In the genomic region with DNA sequence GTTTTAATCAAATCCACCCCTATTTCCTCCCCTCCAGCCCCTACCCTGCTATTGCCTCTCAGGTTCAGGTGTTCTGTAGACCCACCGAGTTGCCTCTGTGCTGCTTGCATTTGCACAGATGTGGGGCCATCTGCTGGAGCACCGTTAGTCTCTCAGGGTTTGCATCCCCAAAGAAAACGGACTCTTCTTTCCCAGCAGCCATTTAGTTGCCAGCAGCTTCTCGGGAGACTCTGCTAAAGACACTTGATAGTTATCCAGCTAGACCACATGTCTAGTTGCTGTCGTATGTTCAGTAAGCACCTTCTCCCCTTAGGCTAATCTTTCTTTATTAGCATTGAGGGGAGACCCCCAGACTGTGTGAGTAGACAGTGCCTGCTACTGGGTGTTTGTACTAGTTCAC, we compare ENCODE assay signal across 19 mouse cellular contexts. TPM values are rescaled to one million over a fixed set of nuclear protein-coding genes. Genes with fewer than 3 reads are reported as not detected.
DNase-seq lines count a peak whose midpoint lies in the region; ATAC-seq and TF ChIP-seq lines count a peak whose summit lies in the region.
"Had no signal": no experiment of that assay in that cellular context is flagged by ENCODE, and none has a peak within 500 bp of the region (broad histone marks: within the 10 kb centered on the region; RNA-seq: fewer than 3 reads in every experiment).

No protein-coding gene starts in this region.

- no peak for TF ChIP-seq POLR2A in kidney, adult 2 months (IDR thresholded peaks at IDR 0.05; ENCODE audit: low read depth, low read length)

- H3K36me3 ChIP-seq in kidney, adult 2 months (ENCODE audit: control insufficient read depth, insufficient read depth, low read length), result no peaks in the 10 kb centered on the region
- peaks cover 31% of the 10 kb centered on the region for H3K36me3 ChIP-seq in midbrain, embryonic 14.5 days (ENCODE audit: control insufficient read depth, insufficient read depth, low read length)
- no peaks in the 10 kb centered on the region for H3K36me3 ChIP-seq in midbrain, embryonic 11.5 days (ENCODE audit: control insufficient read depth, insufficient read depth, low read length)
- no peaks in the 10 kb centered on the region for H3K36me3 ChIP-seq in stomach, postnatal 0 days (ENCODE audit: control insufficient read depth, insufficient read depth, low read length)

- peak; percentile 45 for TF ChIP-seq CTCF in gastrocnemius, adult 2 months (IDR thresholded peaks at IDR 0.05)
- TF ChIP-seq CTCF in kidney, adult 2 months (conservative IDR thresholded peaks at IDR 0.05; ENCODE audit: insufficient read depth, insufficient read length, low read depth, low read length), result peak; percentile 30; the same call in 1 of the 2 replicates
- TF ChIP-seq CTCF in stomach, postnatal 0 days (IDR thresholded peaks at IDR 0.05; ENCODE audit: low read depth), result peak; percentile 32

- H3K9me3 ChIP-seq in midbrain, embryonic 14.5 days (ENCODE audit: control insufficient read depth, low read length), result no peaks in the 10 kb centered on the region
- no peaks in the 10 kb centered on the region for H3K9me3 ChIP-seq in midbrain, embryonic 11.5 days (ENCODE audit: control insufficient read depth, low read length)
- no peaks in the 10 kb centered on the region for H3K9me3 ChIP-seq in stomach, postnatal 0 days (ENCODE audit: control insufficient read depth, low read length)
- H3K9me3 ChIP-seq: heart, embryonic 15.5 days; hindbrain, embryonic 10.5 days; limb, embryonic 12.5 days; liver, embryonic 15.5 days had no signal

- DNase-seq in gastrocnemius, adult 2 months, result peak; percentile 26
- DNase-seq in gastrocnemius, postnatal 10 days, result no peak
- peak; percentile 12 for DNase-seq in kidney, adult 2 months
- DNase-seq in kidney, adult 8-10 months, result no peak
- DNase-seq in midbrain, embryonic 14.5 days, result no peak
- no peak for DNase-seq in midbrain, embryonic 11.5 days (ENCODE audit: low spot score, missing footprints)
- no peak for DNase-seq in stomach, postnatal 0 days (ENCODE audit: low spot score)
- no peak for DNase-seq in spleen, adult 18-20 months
- DNase-seq: cerebellum, adult 8-10 months; retina, postnatal 1 day; thymus, postnatal 14 days had no signal

- H3K4me1 ChIP-seq in kidney, adult 2 months (ENCODE audit: control insufficient read depth, insufficient read depth, low read length), result no peaks in the 10 kb centered on the region
- H3K4me1 ChIP-seq in midbrain, embryonic 14.5 days (ENCODE audit: control insufficient read depth, insufficient read depth, low read length), result no peaks in the 10 kb centered on the region
- no peaks in the 10 kb centered on the region for H3K4me1 ChIP-seq in midbrain, embryonic 11.5 days (ENCODE audit: control insufficient read depth, insufficient read depth, low read length)
- H3K4me1 ChIP-seq in stomach, postnatal 0 days (replicated peaks; ENCODE audit: control insufficient read depth, insufficient read depth), result no peaks in the 10 kb centered on the region
- H3K4me1 ChIP-seq: heart, embryonic 15.5 days; hindbrain, embryonic 10.5 days; limb, embryonic 12.5 days; liver, embryonic 15.5 days had no signal

- no peaks in the 10 kb centered on the region for H3K27me3 ChIP-seq in kidney, adult 2 months (replicated peaks; ENCODE audit: control insufficient read depth, insufficient read depth, low read length)
- H3K27me3 ChIP-seq in midbrain, embryonic 14.5 days (ENCODE audit: control insufficient read depth, insufficient read depth, low read length), result no peaks in the 10 kb centered on the region
- H3K27me3 ChIP-seq in midbrain, embryonic 11.5 days (ENCODE audit: control insufficient read depth, insufficient read depth, low read length), result no peaks in the 10 kb centered on the region
- H3K27me3 ChIP-seq in stomach, postnatal 0 days (ENCODE audit: control insufficient read depth, insufficient read depth, low read length), result no peaks in the 10 kb centered on the region
- H3K27me3 ChIP-seq: CH12.LX; heart, embryonic 15.5 days; limb, embryonic 12.5 days; liver, embryonic 15.5 days had no signal

- ATAC-seq in midbrain, embryonic 14.5 days (ENCODE audit: low FRiP score, low TSS enrichment), result 0 out of 2 replicates have a peak, but pooled peaks have one; percentile 20
- no peak for ATAC-seq in midbrain, embryonic 11.5 days (ENCODE audit: low FRiP score)
- ATAC-seq in stomach, postnatal 0 days (ENCODE audit: low FRiP score, low TSS enrichment), result no peak
- ATAC-seq: forebrain, embryonic 14.5 days; intestine, embryonic 16.5 days; lung, postnatal 0 days had no signal

- no peak overlapping the region for H3K4me3 ChIP-seq in gastrocnemius, adult 2 months
- H3K4me3 ChIP-seq in kidney, adult 2 months (ENCODE audit: insufficient read depth, low read depth, low read length), result no peak overlapping the region
- no peak overlapping the region for H3K4me3 ChIP-seq in midbrain, embryonic 14.5 days (replicated peaks; ENCODE audit: low read depth, low read length)
- H3K4me3 ChIP-seq in midbrain, embryonic 11.5 days (ENCODE audit: low read depth, low read length), result no peak overlapping the region
- H3K4me3 ChIP-seq in stomach, postnatal 0 days (ENCODE audit: low read depth, low read length), result no peak overlapping the region
- H3K4me3 ChIP-seq: heart, embryonic 15.5 days; hindbrain, embryonic 10.5 days; limb, embryonic 12.5 days; liver, embryonic 15.5 days had no signal

- H3K27ac ChIP-seq in gastrocnemius, adult 2 months, result no peak overlapping the region
- no peak overlapping the region for H3K27ac ChIP-seq in kidney, adult 2 months (ENCODE audit: insufficient read depth, low read depth, low read length)
- no peak overlapping the region for H3K27ac ChIP-seq in midbrain, embryonic 14.5 days (replicated peaks; ENCODE audit: low read depth, low read length)
- H3K27ac ChIP-seq in midbrain, embryonic 11.5 days (ENCODE audit: low read depth, low read length), result no peak overlapping the region
- no peak overlapping the region for H3K27ac ChIP-seq in stomach, postnatal 0 days (replicated peaks)
- H3K27ac ChIP-seq: heart, embryonic 15.5 days; hindbrain, embryonic 10.5 days; limb, embryonic 12.5 days; liver, embryonic 15.5 days had no signal

- 43% methylated on average over 5 of the region's 5 CpGs for whole genome bisulfite sequencing in kidney, adult 2 months
- 67% methylated on average over 5 of the region's 5 CpGs for WGBS in midbrain, embryonic 14.5 days
- WGBS in midbrain, embryonic 11.5 days, result 73% methylated on average over 5 of the region's 5 CpGs
- 57% methylated on average over 5 of the region's 5 CpGs for WGBS in stomach, postnatal 0 days

- no peak overlapping the region for H3K9ac ChIP-seq in midbrain, embryonic 14.5 days (replicated peaks; ENCODE audit: low read length)
- no peak overlapping the region for H3K9ac ChIP-seq in midbrain, embryonic 11.5 days (ENCODE audit: low read length)
- no peak overlapping the region for H3K9ac ChIP-seq in stomach, postnatal 0 days (ENCODE audit: low read length)
- H3K9ac ChIP-seq: heart, embryonic 15.5 days; limb, embryonic 12.5 days; liver, embryonic 15.5 days had no signal

- TF ChIP-seq EP300 in stomach, postnatal 0 days (optimal IDR thresholded peaks at IDR 0.05), result no peak

- H3K4me2 ChIP-seq in midbrain, embryonic 14.5 days (ENCODE audit: low read length), result no peak overlapping the region
- no peak overlapping the region for H3K4me2 ChIP-seq in midbrain, embryonic 11.5 days
- no peak overlapping the region for H3K4me2 ChIP-seq in stomach, postnatal 0 days (replicated peaks; ENCODE audit: low read depth)
- H3K4me2 ChIP-seq: heart, embryonic 15.5 days; limb, embryonic 12.5 days; liver, embryonic 15.5 days had no signal

- intact Hi-C loops in gastrocnemius, adult 2 months (cut with DNase I), result loop anchor here (1.0 to 10.0 kb wide), 2 partner anchors 47 to 93 kb away; a partner anchor contains a TSS

RNA-seq across cellular contexts. Expression of a gene that starts 46.5 kb away (rescaled TPM):
- 10 to 100 TPM; 22.8 to 25.3 TPM for total RNA-seq in gastrocnemius, adult 2 months (2021)
- total RNA-seq in gastrocnemius, postnatal 10 days (2021), result 10 to 100 TPM; 37.6 to 46.3 TPM
- polyA plus RNA-seq in kidney, adult 2 months (2012; rRNA removed), result 31.8 and 39.3 TPM in 2 replicates
- 23.1 and 27.5 TPM in 2 replicates for polyA plus RNA-seq in midbrain, embryonic 14.5 days (2014; fragmentation: Nextera tagmentation; extraction: Ambion mirVana)
- 27.1 TPM in 2 replicates for polyA plus RNA-seq in midbrain, embryonic 11.5 days (2014; fragmentation: Nextera tagmentation; extraction: Ambion mirVana)
- polyA plus RNA-seq in stomach, postnatal 0 days (2015; fragmentation: Nextera tagmentation; extraction: Ambion mirVana), result 10.6 and 12.9 TPM in 2 replicates

Comparison
In these comparisons a context has a peak if more than half of its experiments do, and no peak if none do; other contexts are left out.
1. DNase-seq: peak in gastrocnemius, adult 2 months (single experiment) and kidney, adult 2 months (single experiment); none in gastrocnemius, postnatal 10 days (single experiment), kidney, adult 8-10 months (0 of 2), midbrain, embryonic 14.5 days (single experiment), midbrain, embryonic 11.5 days (single experiment), stomach, postnatal 0 days (single experiment) and spleen, adult 18-20 months (0 of 2).
2. Peak in every context shown above with its lines, with median percentiles within 50 percentile points of each other: CTCF ChIP-seq.